Mouse (Mus musculus) heart, embryonic 15.5 days (tissue): ENCODE measurements around the gene Haus8. TPM values are rescaled to one million over a fixed set of nuclear protein-coding genes. Genes with fewer than 3 reads are reported as not detected.
"Not testable (repeated sequence)": the region's sequence is repeated elsewhere in the genome, so short reads cannot be mapped to it uniquely, and the experiment has no call there.

ENCODE experiments used
- ATAC-seq: fragments of 200-750 bp; cut with Nextera tagmentation; replicated peaks from 2 replicates; pipeline ENCODE4 v1.8.0; 2017; ENCODE audit warnings: low read depth, moderate TSS enrichment; ENCODE audit not compliant: insufficient number of reproducible peaks, insufficient read depth, low FRiP score
- H3K27ac ChIP-seq: fragments of 300-500 bp; sonication (generic); 2 replicates; pipeline ENCODE4 v1.5.1; 2015; ENCODE audit warnings: mild to moderate bottlenecking, inconsistent platforms
- H3K27me3 ChIP-seq: fragments of 300-500 bp; sonication (generic); 2 replicates; pipeline ENCODE4 v1.6.1; 2015; ENCODE audit warnings: inconsistent platforms
- H3K36me3 ChIP-seq: fragments of 300-500 bp; sonication (generic); 2 replicates; pipeline ENCODE4 v1.6.1; 2015; ENCODE audit warnings: mild to moderate bottlenecking, inconsistent platforms
- H3K4me1 ChIP-seq: fragments of 300-500 bp; sonication (generic); replicated peaks from 2 replicates; pipeline ENCODE4 v1.6.1; 2015; ENCODE audit warnings: inconsistent platforms
- H3K4me2 ChIP-seq: fragments of 300-500 bp; sonication (generic); 2 replicates; pipeline ENCODE4 v1.6.1; 2015; ENCODE audit warnings: inconsistent platforms, mild to moderate bottlenecking, moderate library complexity
- H3K4me3 ChIP-seq: fragments of 300-500 bp; sonication (generic); 2 replicates; pipeline ENCODE4 v1.5.1; 2015; ENCODE audit warnings: mild to moderate bottlenecking, inconsistent platforms
- H3K9ac ChIP-seq: fragments of 300-500 bp; sonication (generic); 2 replicates; pipeline ENCODE4 v1.6.1; 2015; ENCODE audit warnings: mild to moderate bottlenecking, inconsistent platforms
- H3K9me3 ChIP-seq: fragments of 300-500 bp; sonication (generic); replicated peaks from 2 replicates; pipeline ENCODE4 v1.6.1; 2016; ENCODE audit warnings: inconsistent platforms
- WGBS: fragments of 180-500 bp; shearing (Covaris S2); methylation state at CpG from one replicate; pipeline ENCODE4 v1.1.7; 2015; ENCODE audit warnings: mixed read lengths; 5-methylcytosine and 5-hydroxymethylcytosine counted together
- polyA plus RNA-seq: library from polyadenylated mRNA; unstranded; fragments of >200 nt; fragmentation: Nextera tagmentation; extraction: Ambion mirVana; gene quantifications from 2 replicates; pipeline ENCODE4 v1.2.1, GENCODE M21; 2015

The Haus8 gene
- polyA plus RNA-seq, 1 experiment from 2014 or later: 120 TPM

DNA sequence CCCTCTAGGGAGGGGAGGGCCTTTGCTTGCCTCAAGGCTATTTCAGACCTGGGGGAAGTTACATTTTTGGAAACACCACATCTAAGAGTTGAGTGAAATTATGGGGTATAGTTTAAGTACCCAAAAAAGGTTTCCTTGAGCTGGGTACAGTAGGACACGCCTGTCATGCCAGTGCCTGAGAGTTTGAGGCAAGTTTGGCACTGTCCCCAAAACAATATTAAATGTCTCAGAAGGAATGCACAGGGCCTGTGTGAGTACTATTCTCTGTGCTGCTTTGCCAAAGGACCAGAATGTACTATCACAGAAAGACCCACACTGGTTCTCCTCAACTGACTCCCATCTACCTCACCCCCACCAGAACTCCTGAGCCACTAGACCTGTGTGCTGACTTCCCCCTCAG, 30.9 kb upstream of the Haus8 start:
- 55% methylated on average over 1 of the region's 1 CpGs for WGBS
- H3K27ac ChIP-seq: peak overlapping the region; percentile 28; the same call in 1 of the 2 replicates
- H3K27me3 ChIP-seq: no peaks in the 10 kb centered on the region
- no peak overlapping the region for H3K4me3 ChIP-seq
- peak; percentile 25; the same call in 1 of the 2 replicates for ATAC-seq
- H3K9me3 ChIP-seq: no peaks in the 10 kb centered on the region
- peaks cover 3% of the 10 kb centered on the region; the same call in 1 of the 2 replicates for H3K36me3 ChIP-seq
- H3K4me1 ChIP-seq: peaks cover 3% of the 10 kb centered on the region; the same call in 1 of the 2 replicates
- H3K9ac ChIP-seq: no peak overlapping the region
- no peak overlapping the region for H3K4me2 ChIP-seq

DNA sequence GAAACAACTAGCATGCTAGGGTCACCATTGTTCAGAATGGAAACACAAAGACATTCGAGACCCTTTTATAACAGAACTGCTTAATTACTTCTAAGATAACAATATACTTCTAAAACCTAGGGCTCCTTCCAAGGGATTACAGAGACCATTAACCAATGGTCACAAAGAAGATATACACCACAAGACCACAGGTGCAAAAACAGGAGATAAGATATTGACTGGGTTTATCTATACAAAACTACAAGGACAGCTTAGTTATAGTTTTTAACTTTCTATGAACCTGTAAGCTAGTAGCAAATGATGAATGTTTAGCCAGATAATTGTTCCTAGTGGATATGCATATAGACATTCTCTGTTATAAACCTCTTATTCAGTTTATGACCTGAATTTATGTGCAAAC, 30.1 kb upstream of the Haus8 start:
- Histone ChIP-seq H3K9ac (no peak overlapping the region), H3K27ac (no peak overlapping the region), H3K4me2 (no peak overlapping the region), H3K9me3 (no peaks in the 10 kb centered on the region), H3K27me3 (no peaks in the 10 kb centered on the region), H3K36me3 (peaks cover 5% of the 10 kb centered on the region), H3K4me3 (no peak overlapping the region), H3K4me1 (peaks cover 3% of the 10 kb centered on the region; the same call in 1 of the 2 replicates)
- ATAC-seq: no peak
- 97% methylated on average over 1 of the region's 1 CpGs for WGBS

DNA sequence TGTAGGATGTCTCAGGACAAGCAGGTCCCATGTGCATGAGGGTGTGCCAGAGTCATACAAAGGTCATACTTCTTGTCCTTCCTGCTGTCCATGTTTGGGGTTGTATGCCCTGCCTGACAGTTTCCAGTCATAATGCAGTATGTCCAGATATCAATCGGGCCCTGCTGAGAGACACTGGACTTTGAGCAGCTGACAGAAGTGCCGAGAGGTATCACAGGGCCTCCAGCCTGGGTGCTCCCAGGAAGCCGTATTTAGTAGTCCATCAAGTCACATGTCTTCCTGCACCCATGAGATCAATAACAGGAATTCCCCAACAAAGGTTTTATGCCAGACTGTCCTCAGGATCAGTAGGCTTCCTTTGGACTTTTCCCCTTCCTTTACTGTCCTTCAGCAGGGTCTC, 27.0 kb upstream of the Haus8 start:
- ATAC-seq: no peak

DNA sequence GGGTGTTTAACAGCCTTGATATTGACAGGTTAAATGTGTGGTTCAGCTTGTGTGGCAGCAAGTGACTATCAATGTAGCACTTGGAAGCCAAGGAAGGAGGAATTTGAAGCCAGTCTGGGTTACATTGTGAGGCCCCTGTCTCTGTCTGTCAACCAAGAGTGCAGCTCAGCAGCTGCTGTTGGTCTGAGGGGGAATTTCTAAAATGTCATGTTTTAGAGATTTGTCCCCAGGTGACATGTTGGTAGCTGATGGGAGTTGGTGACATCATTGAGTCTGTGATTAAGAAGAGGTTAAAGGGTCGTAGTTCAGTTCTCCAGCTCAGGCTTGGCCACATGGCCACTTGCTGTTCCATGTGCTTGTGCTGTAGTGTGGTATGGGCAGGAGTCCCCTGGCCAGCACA, 24.7 kb upstream of the Haus8 start:
- Histone ChIP-seq H3K4me2 (no peak overlapping the region), H3K9me3 (no peaks in the 10 kb centered on the region), H3K27ac (no peak overlapping the region), H3K27me3 (no peaks in the 10 kb centered on the region), H3K9ac (no peak overlapping the region), H3K4me3 (no peak overlapping the region), H3K36me3 (peaks cover 13% of the 10 kb centered on the region), H3K4me1 (peaks cover 9% of the 10 kb centered on the region; the same call in 1 of the 2 replicates)
- no peak for ATAC-seq
- 83% methylated on average over 1 of the region's 1 CpGs for WGBS

More for the DNA sequence above, 27.0 kb upstream of the Haus8 start:
- Histone ChIP-seq H3K27ac (no peak overlapping the region), H3K36me3 (peaks cover 13% of the 10 kb centered on the region), H3K4me3 (no peak overlapping the region), H3K4me2 (no peak overlapping the region), H3K9ac (no peak overlapping the region), H3K4me1 (peaks cover 9% of the 10 kb centered on the region; the same call in 1 of the 2 replicates), H3K27me3 (no peaks in the 10 kb centered on the region), H3K9me3 (no peaks in the 10 kb centered on the region)
- 65% methylated on average over 3 of the region's 3 CpGs for WGBS

GRCm38 (mm10) chr8:71296784-71297183, 24.1 kb upstream of the Haus8 start:
- H3K9me3 ChIP-seq: no peaks in the 10 kb centered on the region

GRCm38 (mm10) chr8:71296188-71296621, 23.5 kb upstream of the Haus8 start:
- H3K27ac ChIP-seq: 0 out of 2 replicates have a peak overlapping the region, but pooled peaks have one; percentile 42
- H3K9ac ChIP-seq: no peak overlapping the region
- peaks cover 13% of the 10 kb centered on the region for H3K4me1 ChIP-seq
- H3K4me3 ChIP-seq: no peak overlapping the region
- H3K27me3 ChIP-seq: no peaks in the 10 kb centered on the region
- 89% methylated on average over 2 of the region's 2 CpGs for WGBS
- no peak overlapping the region for H3K4me2 ChIP-seq
- ATAC-seq: no peak
- peaks cover 12% of the 10 kb centered on the region for H3K36me3 ChIP-seq
- H3K9me3 ChIP-seq: no peaks in the 10 kb centered on the region

More at GRCm38 (mm10) chr8:71296784-71297183, 24.1 kb upstream of the Haus8 start:
- no peaks in the 10 kb centered on the region for H3K27me3 ChIP-seq
- peaks cover 10% of the 10 kb centered on the region for H3K36me3 ChIP-seq
- H3K9ac ChIP-seq: no peak overlapping the region
- 82% methylated on average over 2 of the region's 2 CpGs for WGBS
- no peak overlapping the region for H3K4me2 ChIP-seq
- H3K4me3 ChIP-seq: no peak overlapping the region
- H3K4me1 ChIP-seq: peaks cover 9% of the 10 kb centered on the region; the same call in 1 of the 2 replicates
- peak overlapping the region; percentile 19; the same call in 1 of the 2 replicates for H3K27ac ChIP-seq
- no peak for ATAC-seq

DNA sequence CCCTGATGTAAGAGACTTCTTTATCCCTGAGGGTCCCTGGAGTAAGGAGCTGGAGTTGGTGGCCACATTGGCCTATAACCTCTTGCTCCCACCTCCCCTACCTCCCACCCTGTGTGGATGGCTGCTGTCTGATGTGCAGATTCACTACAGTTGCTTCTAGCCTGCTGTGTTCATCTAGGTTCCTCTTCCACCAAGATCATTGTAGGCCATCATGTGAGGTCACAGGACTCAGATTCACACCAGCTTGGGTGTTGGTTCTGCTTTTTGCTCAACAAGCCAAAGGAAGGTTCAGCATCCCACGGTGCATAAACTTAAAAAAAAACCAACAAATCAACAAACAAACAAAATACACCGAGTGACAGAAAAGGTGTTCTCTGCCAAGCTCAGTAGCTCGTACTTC, 21.2 kb upstream of the Haus8 start:
- WGBS: 94% methylated on average over 3 of the region's 3 CpGs

DNA sequence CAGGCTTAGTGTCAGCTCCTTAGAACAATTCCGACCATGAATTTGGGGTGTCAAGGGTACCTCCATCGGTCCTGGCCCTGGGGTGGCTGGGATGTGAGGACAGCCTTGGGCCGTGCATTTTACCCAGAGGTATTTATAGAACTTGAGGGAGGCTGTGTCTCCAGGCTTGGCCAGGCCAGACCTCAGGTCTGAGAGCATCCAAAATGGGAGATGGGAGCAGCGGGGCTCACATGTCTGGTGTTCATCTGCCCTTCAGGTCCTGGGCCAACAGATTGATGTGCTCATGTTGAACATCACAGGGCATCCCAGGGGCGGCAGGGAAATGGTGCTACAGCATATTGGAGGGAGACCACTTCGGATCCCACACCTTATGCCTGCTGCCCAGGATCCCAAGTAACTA, 18.6 kb upstream of the Haus8 start:
- no peak for ATAC-seq
- peaks cover 20% of the 10 kb centered on the region for H3K36me3 ChIP-seq
- H3K27ac ChIP-seq: no peak overlapping the region
- H3K4me3 ChIP-seq: no peak overlapping the region
- H3K27me3 ChIP-seq: no peaks in the 10 kb centered on the region
- peaks cover 23% of the 10 kb centered on the region for H3K4me1 ChIP-seq
- no peak overlapping the region for H3K9ac ChIP-seq
- no peaks in the 10 kb centered on the region for H3K9me3 ChIP-seq
- H3K4me2 ChIP-seq: no peak overlapping the region
- WGBS: 68% methylated on average over 6 of the region's 6 CpGs

More for the DNA sequence above, 21.2 kb upstream of the Haus8 start:
- not testable (repeated sequence) for ATAC-seq, H3K27ac ChIP-seq, H3K4me3 ChIP-seq, H3K4me2 ChIP-seq, H3K27me3 ChIP-seq, H3K9me3 ChIP-seq, H3K9ac ChIP-seq
- H3K36me3 ChIP-seq: peaks cover 30% of the 10 kb centered on the region
- peaks cover 22% of the 10 kb centered on the region for H3K4me1 ChIP-seq

GRCm38 (mm10) chr8:71290911-71291310, 18.2 kb upstream of the Haus8 start:
- Histone ChIP-seq H3K9ac (no peak overlapping the region), H3K36me3 (peaks cover 20% of the 10 kb centered on the region), H3K27ac (no peak overlapping the region), H3K4me3 (no peak overlapping the region), H3K27me3 (no peaks in the 10 kb centered on the region), H3K9me3 (no peaks in the 10 kb centered on the region), H3K4me2 (no peak overlapping the region), H3K4me1 (peaks cover 19% of the 10 kb centered on the region)
- no peak for ATAC-seq
- WGBS: 92% methylated on average over 10 of the region's 10 CpGs

DNA sequence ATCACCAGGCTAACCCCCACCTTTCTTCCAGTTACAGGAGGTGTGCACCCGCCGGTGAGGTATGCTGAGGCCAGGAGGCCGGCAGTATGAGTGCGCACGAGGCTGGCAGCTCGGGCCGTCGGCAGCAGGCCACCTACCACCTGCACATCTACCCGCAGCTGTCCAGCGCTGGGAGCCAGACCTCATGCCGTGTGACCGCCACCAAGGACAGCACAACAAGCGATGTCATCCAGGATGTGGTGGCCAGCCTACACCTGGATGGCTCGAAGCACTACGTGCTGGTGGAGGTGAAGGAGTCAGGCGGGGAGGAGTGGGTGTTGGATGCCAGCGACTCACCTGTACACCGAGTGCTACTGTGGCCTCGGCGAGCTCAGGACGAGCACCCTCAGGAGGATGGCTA, 17.5 kb upstream of the Haus8 start:
- Histone ChIP-seq H3K27me3 (no peaks in the 10 kb centered on the region), H3K4me2 (no peak overlapping the region), H3K27ac (no peak overlapping the region), H3K9me3 (no peaks in the 10 kb centered on the region), H3K9ac (no peak overlapping the region), H3K4me3 (no peak overlapping the region), H3K4me1 (peaks cover 22% of the 10 kb centered on the region), H3K36me3 (peaks cover 20% of the 10 kb centered on the region)
- WGBS: 91% methylated on average over 21 of the region's 21 CpGs
- no peak for ATAC-seq

- 0 out of 2 replicates have a peak, but pooled peaks have one; percentile 41 for ATAC-seq
- Histone ChIP-seq H3K9me3 (no peaks in the 10 kb centered on the region), H3K4me1 (peaks cover 32% of the 10 kb centered on the region), H3K4me2 (no peak overlapping the region), H3K9ac (no peak overlapping the region), H3K27ac (peak overlapping the region; percentile 37), H3K36me3 (peaks cover 20% of the 10 kb centered on the region), H3K4me3 (no peak overlapping the region), H3K27me3 (no peaks in the 10 kb centered on the region)
- 44% methylated on average over 7 of the region's 7 CpGs for WGBS
Observed at GRCm38 (mm10) chr8:71289098-71289497, 16.4 kb upstream of the Haus8 start.

DNA sequence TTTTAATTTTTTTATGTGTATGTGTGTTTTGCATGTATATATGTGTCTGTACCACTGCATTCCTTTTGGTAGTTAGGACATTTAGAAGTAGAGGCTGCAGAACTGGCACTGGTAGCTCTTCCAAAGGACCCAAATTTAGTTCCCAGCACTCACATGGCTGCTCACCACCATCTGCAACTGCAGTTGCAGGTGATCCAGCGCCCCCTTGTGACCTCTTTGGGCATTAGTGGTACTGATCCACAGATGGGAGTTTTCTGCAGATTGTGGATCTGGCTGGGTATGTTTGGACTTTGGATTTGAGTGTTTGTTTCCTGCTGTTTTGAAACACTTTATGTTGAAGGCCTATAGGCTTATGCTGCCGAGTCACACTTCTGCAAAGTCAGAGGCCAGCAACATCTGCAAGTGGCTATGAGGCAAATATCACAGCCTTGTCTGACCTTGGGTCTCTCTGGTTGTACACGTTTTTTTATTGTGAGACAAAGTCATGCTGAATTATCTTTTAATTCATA, 15.8 kb upstream of the Haus8 start:
- ATAC-seq: no peak
- no peak overlapping the region for H3K4me2 ChIP-seq
- no peak overlapping the region for H3K4me3 ChIP-seq
- 56% methylated on average over 3 of the region's 3 CpGs for WGBS
- no peaks in the 10 kb centered on the region for H3K9me3 ChIP-seq
- peaks cover 20% of the 10 kb centered on the region for H3K36me3 ChIP-seq
- no peak overlapping the region for H3K9ac ChIP-seq
- H3K27me3 ChIP-seq: no peaks in the 10 kb centered on the region
- peaks cover 38% of the 10 kb centered on the region for H3K4me1 ChIP-seq
- H3K27ac ChIP-seq: peak overlapping the region; percentile 37
